Mouse (Mus musculus) liver, adult 2 months (tissue): ENCODE results near the gene Slc2a10.
"Not testable (repeated sequence)": the region's sequence is repeated elsewhere in the genome, so short reads cannot be mapped to it uniquely, and the experiment has no call there.

Experiments used
- CTCF ChIP-seq: fragments of 200-500 bp; IDR thresholded peaks from 2 replicates; pipeline ENCODE4 v1.5.1; 2011; ENCODE audit warnings: low read depth, low read length, control low read depth
- POLR2A ChIP-seq: fragments of 200-500 bp; IDR thresholded peaks from 2 replicates; pipeline ENCODE4 v1.6.1; 2011; ENCODE audit warnings: low read length, control low read depth; ENCODE audit not compliant: insufficient read depth; ENCODE audit errors: extremely low read depth

DNA sequence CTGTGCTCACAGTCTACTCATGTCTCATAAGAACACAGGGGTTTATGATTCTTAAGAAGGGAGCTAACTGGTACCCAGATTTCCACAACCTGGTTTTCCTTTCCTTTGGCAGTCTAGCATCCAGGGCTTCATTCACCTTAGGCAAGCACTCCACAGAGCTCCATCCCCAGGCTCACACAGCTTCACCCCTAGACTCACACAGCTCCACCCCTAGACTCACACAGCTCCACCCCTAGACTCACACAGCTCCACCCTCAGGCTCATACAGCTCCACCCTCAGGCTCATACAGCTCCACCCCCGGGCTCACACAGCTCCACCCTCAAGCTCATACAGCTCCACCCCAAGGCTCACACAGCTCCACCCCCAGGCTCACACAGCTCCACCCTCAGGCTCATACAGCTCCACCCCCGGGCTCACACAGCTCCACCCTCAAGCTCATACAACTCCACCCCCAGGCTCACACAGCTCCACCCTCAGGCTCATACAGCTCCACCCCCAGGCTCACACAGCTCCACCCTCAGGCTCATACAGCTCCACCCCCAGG, 7.4 kb downstream of the Slc2a10 start:
- TF ChIP-seq POLR2A, CTCF: not testable (repeated sequence)
